Mouse (Mus musculus) CD4-positive, CD25-positive, alpha-beta regulatory T cell, adult 9 weeks (primary cell): Measurements from ENCODE around the gene Nab2. TPM values are rescaled to one million over a fixed set of nuclear protein-coding genes. Genes with fewer than 3 reads are reported as not detected.

Experiments used
- polyA plus RNA-seq: library from polyadenylated mRNA; unstranded; fragments of 100-300 nt; shearing (Covaris generic); gene quantifications from one replicate; pipeline ENCODE4 v1.2.1, GENCODE M21; 2017

Nab2 gene
- 66.6 TPM for polyA plus RNA-seq

DNA sequence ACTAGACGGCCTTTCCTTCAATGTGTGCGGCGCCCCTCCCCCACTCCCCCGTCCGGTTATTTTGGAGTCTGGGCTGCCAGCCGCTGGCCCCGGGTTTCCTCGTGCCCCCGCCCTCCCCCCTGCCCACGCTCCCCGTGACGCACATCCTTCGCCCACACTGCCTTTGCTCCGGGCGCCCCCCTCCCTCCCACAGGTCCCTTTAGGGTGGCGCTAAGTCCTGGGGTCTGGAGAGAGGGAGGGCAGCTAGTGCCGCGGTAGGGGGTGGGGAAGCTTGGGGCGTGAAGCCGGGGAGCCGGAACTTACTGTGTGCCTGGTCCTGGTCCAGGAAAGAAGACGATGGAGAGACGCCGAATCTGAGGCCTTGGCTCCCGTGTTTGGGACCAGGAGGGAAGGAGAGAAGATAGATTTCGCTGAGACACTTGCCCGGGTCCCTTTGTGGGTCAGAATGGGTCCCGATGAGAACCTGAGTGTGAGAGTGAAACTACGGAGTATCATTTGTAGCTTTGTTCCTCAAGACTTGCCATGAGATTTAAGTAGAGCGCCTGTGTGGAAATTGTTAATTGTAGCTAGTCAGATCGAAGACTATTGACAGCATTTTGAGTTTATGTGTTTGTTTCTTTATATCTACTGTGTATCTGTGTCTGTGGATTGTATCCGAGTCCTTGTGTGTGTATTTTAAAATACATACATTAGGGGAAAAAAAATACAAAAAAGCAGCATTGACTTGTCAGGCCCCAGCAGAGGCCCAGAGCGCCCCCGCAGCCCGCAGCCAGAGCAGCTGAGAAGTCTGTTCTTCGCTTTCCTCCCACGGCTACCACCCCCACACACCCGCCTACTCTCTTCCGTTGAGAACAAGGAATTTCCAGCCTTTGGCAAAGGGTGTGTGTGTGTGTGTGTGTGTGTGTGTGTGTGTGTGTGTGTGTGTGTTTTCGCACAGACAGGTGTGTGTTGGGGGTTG, at the start of gene Nab2:
Nab2 (minus strand) TSS at position 476 of the 958 bp plus-strand sequence.

DNA sequence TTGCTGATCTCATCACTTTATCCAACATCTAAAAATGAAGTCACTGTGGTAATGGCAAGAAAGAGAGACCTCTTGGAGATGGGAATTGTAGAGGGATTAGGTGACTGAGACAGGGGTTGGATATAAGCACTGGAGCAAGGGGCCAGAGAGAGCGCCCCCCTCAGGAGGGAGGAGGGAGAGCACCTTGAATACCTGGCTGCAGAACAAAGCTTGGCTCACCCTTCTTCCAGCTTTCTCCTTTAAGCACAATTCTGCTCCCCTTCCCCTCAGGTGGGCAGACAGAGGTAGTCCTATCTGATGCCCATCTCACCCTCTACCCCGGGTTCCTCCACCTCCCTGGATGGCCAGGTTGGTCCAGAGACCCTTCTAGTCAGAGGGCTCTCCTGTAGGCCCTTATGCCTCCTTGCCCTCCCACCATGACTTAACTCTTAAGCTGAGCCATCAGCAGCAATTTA, 36.4 kb upstream of the Nab2 start, which contains the start of gene Myo1a:
Myo1a (plus strand) TSS at position 405 of the 455 bp plus-strand sequence.

DNA sequence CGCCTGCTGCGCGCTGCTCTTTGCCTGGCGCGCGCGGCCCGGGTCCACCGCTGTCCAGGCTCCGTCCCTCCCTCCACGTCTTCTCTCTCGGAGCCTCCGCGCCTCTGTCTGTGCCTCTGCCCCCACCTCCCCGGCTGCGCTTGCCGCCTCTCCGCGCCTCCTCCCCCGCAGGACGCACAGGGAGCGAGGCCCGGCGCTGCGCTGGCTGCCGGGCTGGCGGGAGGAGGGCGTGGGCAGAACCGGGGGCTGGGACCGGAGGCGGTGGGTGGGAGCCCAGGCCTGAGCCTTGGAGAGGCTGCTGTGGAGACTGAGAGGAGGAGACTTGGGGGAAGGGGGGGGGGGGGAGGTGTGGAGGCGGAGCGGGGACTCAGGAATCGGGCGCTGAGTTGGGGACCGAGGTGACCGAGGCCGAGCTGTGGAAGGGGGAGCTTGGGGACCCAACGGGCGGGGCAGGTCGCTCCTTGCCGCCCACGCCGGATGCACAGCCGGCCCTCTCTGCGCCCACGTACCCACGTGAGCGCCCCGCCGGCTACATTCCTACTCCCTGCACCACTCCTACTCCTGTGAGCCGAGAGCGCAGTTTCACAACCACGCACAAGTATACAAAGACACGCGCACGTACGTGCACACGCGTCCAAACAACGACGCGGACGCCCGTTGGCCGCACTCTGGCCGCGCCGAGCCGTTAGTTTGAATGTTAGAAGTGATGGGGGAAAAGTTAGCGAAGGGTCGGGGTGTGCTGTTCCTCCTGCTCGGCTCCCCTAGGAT, 1.7 kb downstream of the Nab2 start, which contains the start of gene Nemp1:
Nemp1 (plus strand) TSS at position 401 of the 768 bp plus-strand sequence.

DNA sequence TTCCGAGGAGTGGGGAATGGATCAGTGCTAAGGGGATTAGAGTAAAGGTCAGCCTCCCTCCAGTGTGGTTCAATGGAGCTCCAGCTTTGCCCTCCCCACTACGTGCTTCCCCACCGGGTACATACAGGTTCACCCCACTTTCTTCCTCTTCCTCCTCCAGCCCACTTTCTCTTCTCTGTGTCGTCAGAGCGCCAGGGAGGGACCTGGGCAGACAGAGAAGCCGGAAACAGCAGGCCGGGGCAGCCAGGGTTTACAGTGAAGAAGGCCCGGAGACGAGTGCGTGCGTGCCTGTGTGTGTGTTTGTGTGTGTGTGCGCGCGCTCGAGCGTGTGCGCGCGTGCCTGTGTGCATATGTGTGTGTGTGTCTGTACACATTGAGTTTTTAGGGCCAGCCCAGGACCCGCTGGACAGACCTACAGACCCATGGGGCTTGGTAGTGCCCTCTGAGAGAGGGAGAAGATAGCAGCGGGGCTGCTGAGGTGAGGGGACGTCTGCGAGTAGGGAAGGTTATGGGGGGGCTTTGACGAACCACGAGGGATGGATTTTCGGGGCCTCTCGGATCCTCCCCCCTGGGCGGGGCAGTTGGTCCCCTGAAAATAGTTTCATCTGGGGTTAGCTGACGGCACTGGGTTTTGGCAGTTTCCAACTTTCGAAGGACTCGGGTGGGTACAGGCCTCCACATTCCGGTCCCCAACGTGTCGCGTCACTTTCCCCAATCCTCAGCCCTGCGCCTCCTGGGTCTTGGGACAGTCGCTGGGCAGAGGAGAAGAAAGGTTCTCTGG, 25.4 kb downstream of the Nab2 start, which contains the start of gene Stat6:
Stat6 (plus strand) TSS at position 215 of the 781 bp plus-strand sequence.

DNA sequence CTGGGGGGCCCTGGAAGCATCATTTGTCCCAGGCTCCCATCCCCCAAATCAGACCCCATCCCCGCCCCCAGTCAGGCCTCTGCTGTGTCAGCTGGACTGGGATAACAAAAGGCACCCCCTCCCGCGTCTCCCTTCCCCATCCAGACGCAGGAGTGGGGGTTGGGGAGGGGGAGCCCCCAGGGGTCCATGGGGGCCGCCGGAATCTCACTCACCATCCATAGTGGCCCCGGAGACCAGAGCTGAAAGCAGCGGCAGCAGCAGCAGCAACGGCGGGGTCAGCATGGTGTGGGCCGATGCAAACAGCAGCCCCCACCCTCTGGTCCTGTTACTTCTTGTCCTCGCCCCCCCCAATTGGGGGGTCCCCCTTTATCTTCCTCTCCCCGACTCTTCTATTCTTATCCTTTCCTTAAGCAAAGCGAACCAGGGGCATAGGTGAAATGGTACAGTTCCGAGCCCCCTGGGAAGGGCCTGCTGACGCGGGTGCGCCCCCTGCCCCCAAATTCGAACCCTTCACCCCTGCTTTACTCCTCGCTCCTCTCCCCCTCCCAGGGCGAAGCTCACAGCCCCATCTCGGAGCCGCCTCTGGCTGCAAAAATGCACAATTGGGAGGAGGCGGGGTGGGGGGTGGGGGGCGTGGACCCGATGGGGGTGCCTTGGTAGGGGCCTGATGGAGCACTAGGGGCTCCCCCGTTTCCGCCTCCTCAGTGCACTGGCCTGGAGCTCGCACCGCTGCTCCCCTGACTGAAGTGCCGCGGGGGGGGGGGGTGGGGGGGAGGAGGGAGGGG, 47.8 kb downstream of the Nab2 start, which contains the start of gene Lrp1:
Lrp1 (minus strand) TSS at position 743 of the 785 bp plus-strand sequence.

Other genes with a start within 250 kb of the Nab2 start
- gene Stac3, start 166.9 kb downstream of the Nab2 start, polyA plus RNA-seq: 0.47 TPM
- not detected for gene Ndufa4l2, start 153.6 kb downstream of the Nab2 start, polyA plus RNA-seq
- gene Shmt2, start 146.1 kb downstream of the Nab2 start, polyA plus RNA-seq: 106 TPM
- gene Nxph4, start 134.0 kb downstream of the Nab2 start, polyA plus RNA-seq: not detected
- 1.3 TPM for gene Lrp1, start 47.4 kb downstream of the Nab2 start, polyA plus RNA-seq
- gene Stat6, start 25.6 kb downstream of the Nab2 start, polyA plus RNA-seq: 289 TPM
- gene Nemp1, start 1.7 kb downstream of the Nab2 start, polyA plus RNA-seq: 10.1 TPM
- not detected for gene Myo1a, start 36.6 kb upstream of the Nab2 start, polyA plus RNA-seq
- not detected for gene Tac2, start 55.9 kb upstream of the Nab2 start, polyA plus RNA-seq
- gene Zbtb39, start 71.0 kb upstream of the Nab2 start, polyA plus RNA-seq: 0.43 TPM
- 0.11 TPM for gene Gpr182, start 83.2 kb upstream of the Nab2 start, polyA plus RNA-seq
- 0.22 TPM for gene Rdh1, start 91.2 kb upstream of the Nab2 start, polyA plus RNA-seq
- not detected for gene Rdh16f1, start 91.2 kb upstream of the Nab2 start, polyA plus RNA-seq
- gene Rdh9, start 107.8 kb upstream of the Nab2 start, polyA plus RNA-seq: 0.46 TPM
- gene Rdh16, start 132.6 kb upstream of the Nab2 start, polyA plus RNA-seq: not detected
- not detected for gene Rdh19, start 181.4 kb upstream of the Nab2 start, polyA plus RNA-seq
- gene Rdh16f2, start 197.9 kb upstream of the Nab2 start, polyA plus RNA-seq: not detected
- not detected for gene Rdh7, start 220.2 kb upstream of the Nab2 start, polyA plus RNA-seq
- gene Sdr9c7, start 229.9 kb upstream of the Nab2 start, polyA plus RNA-seq: not detected